In the genomic region with DNA sequence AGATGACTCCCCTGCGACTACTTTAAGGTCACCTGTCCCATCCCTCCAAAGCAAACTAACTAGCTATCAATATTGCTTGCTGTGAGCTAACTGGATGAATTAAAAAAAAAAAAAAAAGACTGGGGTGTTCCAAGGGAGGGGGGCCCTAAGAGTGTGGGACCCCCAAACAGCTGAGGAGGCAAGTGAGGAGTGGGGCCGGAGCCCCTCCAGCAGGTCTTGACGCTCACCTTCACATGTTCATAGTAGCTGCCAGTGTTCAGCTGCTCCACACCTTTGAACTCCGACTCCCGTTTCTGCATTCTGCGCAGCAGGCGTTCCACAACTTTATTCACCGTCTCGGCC, we compare ENCODE assay signal across 8 mouse cellular contexts. TPM values are rescaled to one million over a fixed set of nuclear protein-coding genes. Genes with fewer than 3 reads are reported as not detected.
DNase-seq lines count a peak whose midpoint lies in the region; ATAC-seq and TF ChIP-seq lines count a peak whose summit lies in the region.

No protein-coding gene starts in this region.

- H3K4me2 ChIP-seq in heart, postnatal 0 days (ENCODE audit: low read depth, low read length): peak overlapping the region; percentile 68
- H3K4me2 ChIP-seq in hindbrain, embryonic 12.5 days (replicated peaks): peak overlapping the region; percentile 68
- peak overlapping the region; percentile 53 for H3K4me2 ChIP-seq in midbrain, embryonic 12.5 days (replicated peaks)

- no peak for TF ChIP-seq CTCF in heart, postnatal 0 days (IDR thresholded peaks at IDR 0.05; ENCODE audit: low read depth)
- TF ChIP-seq CTCF in Patski (IDR thresholded peaks at IDR 0.05): no peak

- ATAC-seq in heart, postnatal 0 days (ENCODE audit: insufficient read depth, low read depth): 0 out of 2 replicates have a peak, but pooled peaks have one; percentile 16
- ATAC-seq in Patski: peak; percentile 19
- ATAC-seq in hindbrain, embryonic 12.5 days (ENCODE audit: low FRiP score): no peak
- ATAC-seq in midbrain, embryonic 12.5 days (ENCODE audit: low FRiP score, low read depth): peak; percentile 63

- H3K9me3 ChIP-seq in heart, postnatal 0 days (replicated peaks; ENCODE audit: control insufficient read depth, low read length): no peaks in the 10 kb centered on the region
- H3K9me3 ChIP-seq in hindbrain, embryonic 12.5 days (replicated peaks): no peaks in the 10 kb centered on the region
- no peaks in the 10 kb centered on the region for H3K9me3 ChIP-seq in midbrain, embryonic 12.5 days

- CTCF ChIA-PET in Patski (lab: Charles Lee): interaction anchor here (1.0 kb wide), 1 partner anchor 9 kb away, joined by 4 read pairs; no protein-coding TSS in a partner anchor

- TF ChIP-seq EP300 in heart, postnatal 0 days (IDR thresholded peaks at IDR 0.05; ENCODE audit: low read depth): no peak

- H3K27ac ChIP-seq in heart, postnatal 0 days (ENCODE audit: low read depth): no peak overlapping the region
- H3K27ac ChIP-seq in hindbrain, embryonic 12.5 days: no peak overlapping the region
- no peak overlapping the region for H3K27ac ChIP-seq in midbrain, embryonic 12.5 days (replicated peaks)

- H3K36me3 ChIP-seq in heart, postnatal 0 days (replicated peaks; ENCODE audit: control insufficient read depth, insufficient read depth, low read length): no peaks in the 10 kb centered on the region
- H3K36me3 ChIP-seq in hindbrain, embryonic 12.5 days: no peaks in the 10 kb centered on the region
- no peaks in the 10 kb centered on the region for H3K36me3 ChIP-seq in midbrain, embryonic 12.5 days

- peaks cover 44% of the 10 kb centered on the region for H3K27me3 ChIP-seq in heart, postnatal 0 days (ENCODE audit: control insufficient read depth, insufficient read depth, low read length)
- peaks cover 4% of the 10 kb centered on the region for H3K27me3 ChIP-seq in Patski
- H3K27me3 ChIP-seq in hindbrain, embryonic 12.5 days: peaks cover 80% of the 10 kb centered on the region
- H3K27me3 ChIP-seq in midbrain, embryonic 12.5 days: peaks cover 70% of the 10 kb centered on the region

- POLR2A ChIA-PET in Patski (lab: Charles Lee): no interaction called here

- no peaks in the 10 kb centered on the region for H3K4me1 ChIP-seq in heart, postnatal 0 days (ENCODE audit: control insufficient read depth, insufficient read depth)
- H3K4me1 ChIP-seq in hindbrain, embryonic 12.5 days: peaks cover 8% of the 10 kb centered on the region
- H3K4me1 ChIP-seq in midbrain, embryonic 12.5 days: peaks cover 8% of the 10 kb centered on the region; the same call in 1 of the 2 replicates

- in situ Hi-C loops in Patski (cut with MboI; ENCODE audit: low pct_unique_long_range_greater_than_20kb): no loop called here

- H3K4me3 ChIP-seq in heart, postnatal 0 days (ENCODE audit: low read depth, low read length): peak overlapping the region; percentile 56
- peak overlapping the region; percentile 36 for H3K4me3 ChIP-seq in hindbrain, embryonic 12.5 days
- peak overlapping the region; percentile 36 for H3K4me3 ChIP-seq in midbrain, embryonic 12.5 days

- H3K9ac ChIP-seq in heart, postnatal 0 days (replicated peaks; ENCODE audit: low read depth, low read length): peak overlapping the region; percentile 22; the same call in 1 of the 2 replicates
- no peak overlapping the region for H3K9ac ChIP-seq in hindbrain, embryonic 12.5 days
- H3K9ac ChIP-seq in midbrain, embryonic 12.5 days (replicated peaks): no peak overlapping the region

- WGBS in heart, postnatal 0 days: 5% methylated on average over 9 of the region's 9 CpGs
- 3% methylated on average over 8 of the region's 9 CpGs for WGBS in hindbrain, embryonic 12.5 days
- WGBS in midbrain, embryonic 12.5 days: 3% methylated on average over 9 of the region's 9 CpGs

- no peak for DNase-seq in heart, postnatal 0 days (ENCODE audit: low spot score)
- DNase-seq in heart, postnatal 4 days: no peak
- no peak for DNase-seq in Patski (ENCODE audit: low read depth, low spot score)
- DNase-seq in cerebellum, adult 18-20 months: no peak
- DNase-seq in frontal cortex, adult 2 months (ENCODE audit: extremely low spot score in 1 of 2, low spot score in 1 of 2): no peak
- DNase-seq in cerebellum, postnatal 10 days: no peak

RNA-seq across cellular contexts. Expression of a gene that starts 0.8 kb away (rescaled TPM):
- total RNA-seq in heart, postnatal 0 days (2014; rRNA removed; ENCODE audit: low replicate concordance): 1.0 and 1.5 TPM in 2 replicates
- polyA plus RNA-seq in heart, postnatal 0 days (2015; fragmentation: Nextera tagmentation; extraction: Ambion mirVana): 0.82 and 0.83 TPM in 2 replicates
- total RNA-seq in heart, postnatal 4 days (2021): 1 to 10 TPM; 1.7 to 2.0 TPM
- polyA plus RNA-seq in Patski (2021): 3.0 TPM
- polyA plus RNA-seq in hindbrain, embryonic 12.5 days (2016; fragmentation: Nextera tagmentation; extraction: Ambion mirVana): 0.76 and 0.90 TPM in 2 replicates
- polyA plus RNA-seq in midbrain, embryonic 12.5 days (2016; fragmentation: Nextera tagmentation; extraction: Ambion mirVana): 0.39 and 0.77 TPM in 2 replicates
- 0.59 and 0.90 TPM in 2 replicates for polyA plus RNA-seq in frontal cortex, adult 2 months (2012; rRNA removed)

RNA-seq across cellular contexts. Expression of a gene that starts 5.8 kb away (rescaled TPM):
- total RNA-seq in heart, postnatal 0 days (2014; rRNA removed; ENCODE audit: low replicate concordance): 22.4 and 27.3 TPM in 2 replicates
- polyA plus RNA-seq in heart, postnatal 0 days (2015; fragmentation: Nextera tagmentation; extraction: Ambion mirVana): 21.8 and 23.3 TPM in 2 replicates
- 10 to 100 TPM; 20.3 to 20.4 TPM for total RNA-seq in heart, postnatal 4 days (2021)
- 23.8 TPM for polyA plus RNA-seq in Patski (2021)
- 23.2 and 26.9 TPM in 2 replicates for polyA plus RNA-seq in hindbrain, embryonic 12.5 days (2016; fragmentation: Nextera tagmentation; extraction: Ambion mirVana)
- polyA plus RNA-seq in midbrain, embryonic 12.5 days (2016; fragmentation: Nextera tagmentation; extraction: Ambion mirVana): 23.6 and 25.7 TPM in 2 replicates
- polyA plus RNA-seq in frontal cortex, adult 2 months (2012; rRNA removed): 27.5 and 33.9 TPM in 2 replicates

RNA-seq across cellular contexts. Expression of a gene that starts 6.4 kb away (rescaled TPM):
- total RNA-seq in heart, postnatal 0 days (2014; rRNA removed; ENCODE audit: low replicate concordance): not detected in 2 replicates
- 0.63 and 0.74 TPM in 2 replicates for polyA plus RNA-seq in heart, postnatal 0 days (2015; fragmentation: Nextera tagmentation; extraction: Ambion mirVana)
- total RNA-seq in heart, postnatal 4 days (2021): not detected
- not detected for polyA plus RNA-seq in Patski (2021)
- polyA plus RNA-seq in hindbrain, embryonic 12.5 days (2016; fragmentation: Nextera tagmentation; extraction: Ambion mirVana): 0.84 and 1.3 TPM in 2 replicates
- polyA plus RNA-seq in midbrain, embryonic 12.5 days (2016; fragmentation: Nextera tagmentation; extraction: Ambion mirVana): 0.98 and 1.2 TPM in 2 replicates
- polyA plus RNA-seq in frontal cortex, adult 2 months (2012; rRNA removed): 0.68 and 0.80 TPM in 2 replicates

RNA-seq across cellular contexts. Expression of a gene that starts 46.6 kb away (rescaled TPM):
- total RNA-seq in heart, postnatal 0 days (2014; rRNA removed; ENCODE audit: low replicate concordance): not detected in 2 replicates
- polyA plus RNA-seq in heart, postnatal 0 days (2015; fragmentation: Nextera tagmentation; extraction: Ambion mirVana): not detected in 2 replicates
- not detected for total RNA-seq in heart, postnatal 4 days (2021)
- polyA plus RNA-seq in Patski (2021): 0.03 TPM
- 0.34 and 0.51 TPM in 2 replicates for polyA plus RNA-seq in hindbrain, embryonic 12.5 days (2016; fragmentation: Nextera tagmentation; extraction: Ambion mirVana)
- 0.15 and 0.17 TPM in 2 replicates for polyA plus RNA-seq in midbrain, embryonic 12.5 days (2016; fragmentation: Nextera tagmentation; extraction: Ambion mirVana)
- polyA plus RNA-seq in frontal cortex, adult 2 months (2012; rRNA removed): 0.19 and 0.30 TPM in 2 replicates

RNA-seq across cellular contexts. Expression of a gene that starts 46.7 kb away (rescaled TPM):
- total RNA-seq in heart, postnatal 0 days (2014; rRNA removed; ENCODE audit: low replicate concordance): 7,011 and 7,051 TPM in 2 replicates
- 2,146 and 2,221 TPM in 2 replicates for polyA plus RNA-seq in heart, postnatal 0 days (2015; fragmentation: Nextera tagmentation; extraction: Ambion mirVana)
- total RNA-seq in heart, postnatal 4 days (2021): 1,000 to 10,000 TPM; 4,503 to 4,597 TPM
- 8,737 TPM for polyA plus RNA-seq in Patski (2021)
- polyA plus RNA-seq in hindbrain, embryonic 12.5 days (2016; fragmentation: Nextera tagmentation; extraction: Ambion mirVana): 3,262 and 3,359 TPM in 2 replicates
- 3,350 and 3,406 TPM in 2 replicates for polyA plus RNA-seq in midbrain, embryonic 12.5 days (2016; fragmentation: Nextera tagmentation; extraction: Ambion mirVana)
- 3,478 and 3,677 TPM in 2 replicates for polyA plus RNA-seq in frontal cortex, adult 2 months (2012; rRNA removed)
